Mouse (Mus musculus): Measurements from ENCODE around the gene Insr. TPM values are rescaled to one million over a fixed set of nuclear protein-coding genes. Genes with fewer than 3 reads are reported as not detected.
"Not testable (repeated sequence)": the region's sequence is repeated elsewhere in the genome, so short reads cannot be mapped to it uniquely, and the experiment has no call there.

Gene Insr
- 34.9 and 37.9 TPM in 2 replicates for polyA plus RNA-seq (2014; fragmentation: Nextera tagmentation; extraction: Ambion mirVana)

- Histone ChIP-seq H3K4me1 (ENCODE audit: control insufficient read depth, insufficient read depth, low read length) (peaks cover 4% of the 10 kb centered on the region), H3K36me3 (ENCODE audit: control insufficient read depth, insufficient read depth, low read length) (no peaks in the 10 kb centered on the region), H3K4me3 (ENCODE audit: low read depth, low read length) (peak within 1 kb of the TSS; percentile 74), H3K4me2 (ENCODE audit: low read depth, severe bottlenecking) (peak within 1 kb of the TSS; percentile 67), H3K9me3 (ENCODE audit: control insufficient read depth, low read length) (no peaks in the 10 kb centered on the region; the same call in 1 of the 2 replicates), H3K9ac (ENCODE audit: low read length) (peak within 1 kb of the TSS; percentile 64), H3K27ac (replicated peaks; ENCODE audit: low read depth, low read length) (0 out of 2 replicates have a peak within 1 kb of the TSS, but pooled peaks have one; percentile 25), H3K27me3 (ENCODE audit: control insufficient read depth, insufficient read depth, low read length) (no peaks in the 10 kb centered on the region)
- under 1% methylated on average over 61 of the region's 61 CpGs for WGBS
- peak; percentile 94 for ATAC-seq (ENCODE audit: insufficient number of reproducible peaks, low FRiP score, low TSS enrichment, low read depth)
- DNase-seq (ENCODE audit: low spot score) = peak; percentile 96
These were observed at the start of gene Insr for GRCm38 (mm10) chr8:3278934-3279720. Gene Insr, minus strand, starts transcription at chr8:3279617.

GRCm38 (mm10) chr8:3327538-3328245 is 48.3 kb upstream of the Insr start:
- Histone ChIP-seq H3K36me3 (ENCODE audit: control insufficient read depth, insufficient read depth, low read length) (no peaks in the 10 kb centered on the region), H3K4me3 (ENCODE audit: low read depth, low read length) (no peak overlapping the region), H3K4me2 (ENCODE audit: low read depth, severe bottlenecking) (no peak overlapping the region), H3K9me3 (ENCODE audit: control insufficient read depth, low read length) (no peaks in the 10 kb centered on the region), H3K27ac (replicated peaks; ENCODE audit: low read depth, low read length) (no peak overlapping the region), H3K27me3 (ENCODE audit: control insufficient read depth, insufficient read depth, low read length) (no peaks in the 10 kb centered on the region), H3K4me1 (ENCODE audit: control insufficient read depth, insufficient read depth, low read length) (no peaks in the 10 kb centered on the region), H3K9ac (ENCODE audit: low read length) (no peak overlapping the region)
- WGBS = 70% methylated on average over 8 of the region's 8 CpGs
- DNase-seq (ENCODE audit: low spot score) (no peak), ATAC-seq (ENCODE audit: insufficient number of reproducible peaks, low FRiP score, low TSS enrichment, low read depth) (no peak)

GRCm38 (mm10) chr8:3327056-3327455 is 47.6 kb upstream of the Insr start:
- H3K4me3 ChIP-seq (ENCODE audit: low read depth, low read length) = no peak overlapping the region
- no peak for ATAC-seq (ENCODE audit: insufficient number of reproducible peaks, low FRiP score, low TSS enrichment, low read depth)
- no peaks in the 10 kb centered on the region for H3K27me3 ChIP-seq (ENCODE audit: control insufficient read depth, insufficient read depth, low read length)
- no peaks in the 10 kb centered on the region for H3K9me3 ChIP-seq (ENCODE audit: control insufficient read depth, low read length)
- DNase-seq (ENCODE audit: low spot score) = no peak
- H3K4me2 ChIP-seq (ENCODE audit: low read depth, severe bottlenecking) = no peak overlapping the region
- H3K4me1 ChIP-seq (ENCODE audit: control insufficient read depth, insufficient read depth, low read length) = no peaks in the 10 kb centered on the region
- H3K9ac ChIP-seq (ENCODE audit: low read length) = no peak overlapping the region
- H3K36me3 ChIP-seq (ENCODE audit: control insufficient read depth, insufficient read depth, low read length) = no peaks in the 10 kb centered on the region
- 84% methylated on average over 1 of the region's 1 CpGs for WGBS
- no peak overlapping the region for H3K27ac ChIP-seq (replicated peaks; ENCODE audit: low read depth, low read length)

GRCm38 (mm10) chr8:3324253-3324652 is 44.8 kb upstream of the Insr start:
- H3K9me3 ChIP-seq (ENCODE audit: control insufficient read depth, low read length) = no peaks in the 10 kb centered on the region
- H3K4me2 ChIP-seq (ENCODE audit: low read depth, severe bottlenecking) = no peak overlapping the region
- whole genome bisulfite sequencing = 96% methylated on average over 2 of the region's 2 CpGs
- H3K4me1 ChIP-seq (ENCODE audit: control insufficient read depth, insufficient read depth, low read length) = no peaks in the 10 kb centered on the region
- H3K27me3 ChIP-seq (ENCODE audit: control insufficient read depth, insufficient read depth, low read length) = no peaks in the 10 kb centered on the region
- H3K9ac ChIP-seq (ENCODE audit: low read length) = no peak overlapping the region
- no peak overlapping the region for H3K27ac ChIP-seq (replicated peaks; ENCODE audit: low read depth, low read length)
- H3K4me3 ChIP-seq (ENCODE audit: low read depth, low read length) = no peak overlapping the region
- ATAC-seq (ENCODE audit: insufficient number of reproducible peaks, low FRiP score, low TSS enrichment, low read depth) (no peak), DNase-seq (ENCODE audit: low spot score) (no peak)
- H3K36me3 ChIP-seq (ENCODE audit: control insufficient read depth, insufficient read depth, low read length) = no peaks in the 10 kb centered on the region

- not testable (repeated sequence) for H3K36me3 ChIP-seq (ENCODE audit: control insufficient read depth, insufficient read depth, low read length); H3K4me2 ChIP-seq (ENCODE audit: low read depth, severe bottlenecking); H3K27ac ChIP-seq (replicated peaks; ENCODE audit: low read depth, low read length); DNase-seq (ENCODE audit: low spot score); H3K9ac ChIP-seq (ENCODE audit: low read length); H3K9me3 ChIP-seq (ENCODE audit: control insufficient read depth, low read length); ATAC-seq (ENCODE audit: insufficient number of reproducible peaks, low FRiP score, low TSS enrichment, low read depth); H3K4me1 ChIP-seq (ENCODE audit: control insufficient read depth, insufficient read depth, low read length); H3K4me3 ChIP-seq (ENCODE audit: low read depth, low read length); H3K27me3 ChIP-seq (ENCODE audit: control insufficient read depth, insufficient read depth, low read length)
- 92% methylated on average over 8 of the region's 11 CpGs for WGBS
These were observed 39.9 kb upstream of the Insr start for GRCm38 (mm10) chr8:3319267-3319666.

GRCm38 (mm10) chr8:3316585-3316984 is 37.2 kb upstream of the Insr start:
- WGBS = 89% methylated on average over 5 of the region's 5 CpGs
- H3K4me2 ChIP-seq (ENCODE audit: low read depth, severe bottlenecking) = no peak overlapping the region
- no peaks in the 10 kb centered on the region for H3K27me3 ChIP-seq (ENCODE audit: control insufficient read depth, insufficient read depth, low read length)
- H3K27ac ChIP-seq (replicated peaks; ENCODE audit: low read depth, low read length) = no peak overlapping the region
- no peak overlapping the region for H3K9ac ChIP-seq (ENCODE audit: low read length)
- no peaks in the 10 kb centered on the region for H3K9me3 ChIP-seq (ENCODE audit: control insufficient read depth, low read length)
- H3K4me1 ChIP-seq (ENCODE audit: control insufficient read depth, insufficient read depth, low read length) = no peaks in the 10 kb centered on the region
- DNase-seq (ENCODE audit: low spot score) (no peak), ATAC-seq (ENCODE audit: insufficient number of reproducible peaks, low FRiP score, low TSS enrichment, low read depth) (no peak)
- H3K36me3 ChIP-seq (ENCODE audit: control insufficient read depth, insufficient read depth, low read length) = no peaks in the 10 kb centered on the region
- H3K4me3 ChIP-seq (ENCODE audit: low read depth, low read length) = no peak overlapping the region

- no peak overlapping the region for H3K27ac ChIP-seq (replicated peaks; ENCODE audit: low read depth, low read length)
- no peaks in the 10 kb centered on the region for H3K9me3 ChIP-seq (ENCODE audit: control insufficient read depth, low read length)
- ATAC-seq (ENCODE audit: insufficient number of reproducible peaks, low FRiP score, low TSS enrichment, low read depth) (no peak), DNase-seq (ENCODE audit: low spot score) (no peak)
- H3K36me3 ChIP-seq (ENCODE audit: control insufficient read depth, insufficient read depth, low read length) = no peaks in the 10 kb centered on the region
- H3K4me2 ChIP-seq (ENCODE audit: low read depth, severe bottlenecking) = no peak overlapping the region
- no peaks in the 10 kb centered on the region for H3K27me3 ChIP-seq (ENCODE audit: control insufficient read depth, insufficient read depth, low read length)
- no peaks in the 10 kb centered on the region for H3K4me1 ChIP-seq (ENCODE audit: control insufficient read depth, insufficient read depth, low read length)
- no peak overlapping the region for H3K9ac ChIP-seq (ENCODE audit: low read length)
- 77% methylated on average over 2 of the region's 2 CpGs for WGBS
- no peak overlapping the region for H3K4me3 ChIP-seq (ENCODE audit: low read depth, low read length)
These were observed 34.9 kb upstream of the Insr start for GRCm38 (mm10) chr8:3314345-3314744.

GRCm38 (mm10) chr8:3313843-3314242 is 34.4 kb upstream of the Insr start:
- no peak overlapping the region for H3K27ac ChIP-seq (replicated peaks; ENCODE audit: low read depth, low read length)
- H3K9me3 ChIP-seq (ENCODE audit: control insufficient read depth, low read length) = no peaks in the 10 kb centered on the region
- no peaks in the 10 kb centered on the region for H3K36me3 ChIP-seq (ENCODE audit: control insufficient read depth, insufficient read depth, low read length)
- DNase-seq (ENCODE audit: low spot score) (no peak), ATAC-seq (ENCODE audit: insufficient number of reproducible peaks, low FRiP score, low TSS enrichment, low read depth) (no peak)
- 73% methylated on average over 3 of the region's 3 CpGs for WGBS
- no peak overlapping the region for H3K4me2 ChIP-seq (ENCODE audit: low read depth, severe bottlenecking)
- no peak overlapping the region for H3K4me3 ChIP-seq (ENCODE audit: low read depth, low read length)
- H3K9ac ChIP-seq (ENCODE audit: low read length) = no peak overlapping the region
- H3K27me3 ChIP-seq (ENCODE audit: control insufficient read depth, insufficient read depth, low read length) = no peaks in the 10 kb centered on the region
- no peaks in the 10 kb centered on the region for H3K4me1 ChIP-seq (ENCODE audit: control insufficient read depth, insufficient read depth, low read length)
